Mouse (Mus musculus) stomach, embryonic 16.5 days (tissue): ENCODE results near the gene Clcc1. TPM values are rescaled to one million over a fixed set of nuclear protein-coding genes. Genes with fewer than 3 reads are reported as not detected.
A peak's percentile ranks its signal among the peaks of the same experiment; 100 is the strongest.

Experiments
- ATAC-seq: fragments of 200-750 bp; cut with Nextera tagmentation; 2 replicates; pipeline ENCODE4 v1.8.0; 2017; ENCODE audit warnings: moderate number of reproducible peaks, moderate TSS enrichment; ENCODE audit not compliant: insufficient read depth, low FRiP score
- H3K27ac ChIP-seq: fragments of 300-500 bp; sonication (generic); 2 replicates; pipeline ENCODE4 v1.5.1; 2014; ENCODE audit warnings: low read length
- H3K27me3 ChIP-seq: fragments of 300-500 bp; sonication (generic); 2 replicates; pipeline ENCODE4 v1.6.1; 2014; ENCODE audit warnings: low read length, control low read depth, mixed read lengths; ENCODE audit not compliant: control insufficient read depth, insufficient read depth
- H3K36me3 ChIP-seq: fragments of 300-500 bp; sonication (generic); 2 replicates; pipeline ENCODE4 v1.6.1; 2014; ENCODE audit warnings: low read length; ENCODE audit not compliant: control insufficient read depth, insufficient read depth
- H3K4me1 ChIP-seq: fragments of 300-500 bp; sonication (generic); 2 replicates; pipeline ENCODE4 v1.6.1; 2014; ENCODE audit warnings: low read length, control low read depth, mixed read lengths; ENCODE audit not compliant: control insufficient read depth, insufficient read depth
- H3K4me2 ChIP-seq: fragments of 300-500 bp; sonication (generic); 2 replicates; pipeline ENCODE4 v1.6.1; 2014; ENCODE audit warnings: low read depth, low read length, mixed read lengths
- H3K4me3 ChIP-seq: fragments of 300-500 bp; sonication (generic); replicated peaks from 2 replicates; pipeline ENCODE4 v1.5.1; 2014; ENCODE audit warnings: mild to moderate bottlenecking, low read length
- H3K9ac ChIP-seq: fragments of 300-500 bp; sonication (generic); 2 replicates; pipeline ENCODE4 v1.6.1; 2014; ENCODE audit warnings: low read length
- H3K9me3 ChIP-seq: fragments of 300-500 bp; sonication (generic); replicated peaks from 2 replicates; pipeline ENCODE4 v1.6.1; 2016; ENCODE audit warnings: low read length, control low read depth; ENCODE audit not compliant: control insufficient read depth
- WGBS: fragments of 180-500 bp; shearing (Covaris S2); extraction: QIAGEN DNeasy Blood & Tissue Kit; methylation state at CpG from one replicate; pipeline ENCODE4 v1.1.7; 2014; 5-methylcytosine and 5-hydroxymethylcytosine counted together
- polyA plus RNA-seq: library from polyadenylated mRNA; unstranded; fragments of >200 nt; fragmentation: Nextera tagmentation; extraction: Ambion mirVana; gene quantifications from 2 replicates; pipeline ENCODE4 v1.2.1, GENCODE M21; 2015

The Clcc1 gene
- polyA plus RNA-seq, 1 experiment from 2014 or later: 74.3 TPM

DNA sequence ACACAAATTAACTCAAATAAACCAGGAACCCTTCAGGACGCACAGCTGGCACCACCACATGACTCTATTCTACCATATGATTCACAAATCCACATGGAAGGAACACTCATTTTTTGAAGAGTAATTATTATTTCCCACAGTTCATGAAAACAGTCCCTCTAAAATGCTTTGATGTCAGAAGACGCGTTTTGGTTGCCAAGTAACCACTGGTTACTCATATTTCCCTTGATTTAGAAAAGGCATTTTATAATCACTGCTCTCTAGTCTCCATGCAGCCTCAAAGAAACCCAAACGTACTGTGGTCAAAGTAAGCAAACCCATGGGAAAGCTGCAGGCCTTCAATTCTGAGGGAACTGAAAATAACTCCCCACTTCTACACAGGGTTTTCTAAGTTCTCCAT, 36.3 kb downstream of the Clcc1 start:
- 61% methylated on average over 4 of the region's 4 CpGs for WGBS
- Histone ChIP-seq H3K9me3 (no peaks in the 10 kb centered on the region), H3K27me3 (no peaks in the 10 kb centered on the region), H3K4me3 (no peak overlapping the region), H3K4me1 (no peaks in the 10 kb centered on the region), H3K36me3 (peaks cover 10% of the 10 kb centered on the region; the same call in 1 of the 2 replicates), H3K9ac (no peak overlapping the region), H3K4me2 (no peak overlapping the region), H3K27ac (no peak overlapping the region)
- ATAC-seq: no peak

DNA sequence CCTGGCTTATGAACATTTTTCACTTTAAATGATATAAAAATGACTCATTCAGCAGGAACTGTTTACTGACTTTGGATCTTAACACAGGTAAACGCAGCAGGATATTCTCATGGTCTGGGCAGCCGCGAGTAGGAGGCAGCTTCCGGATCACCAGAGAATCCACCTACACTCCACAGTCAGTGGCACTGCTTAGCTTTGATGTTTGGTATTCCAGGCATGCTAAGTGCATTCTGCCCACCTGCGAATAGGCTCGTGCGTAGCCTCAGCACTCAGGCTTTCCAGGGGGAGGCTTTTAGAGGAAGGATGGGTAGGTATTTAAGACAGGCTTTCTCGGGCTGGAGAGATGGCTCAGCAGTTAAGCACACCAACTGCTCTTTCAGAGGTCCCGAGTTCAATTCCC, 40.6 kb downstream of the Clcc1 start:
- no peak for ATAC-seq
- Histone ChIP-seq H3K27me3 (no peaks in the 10 kb centered on the region), H3K4me3 (no peak overlapping the region), H3K4me1 (no peaks in the 10 kb centered on the region), H3K9ac (no peak overlapping the region), H3K36me3 (peaks cover 19% of the 10 kb centered on the region; the same call in 1 of the 2 replicates), H3K4me2 (no peak overlapping the region), H3K9me3 (no peaks in the 10 kb centered on the region), H3K27ac (no peak overlapping the region)
- WGBS: 68% methylated on average over 9 of the region's 9 CpGs

DNA sequence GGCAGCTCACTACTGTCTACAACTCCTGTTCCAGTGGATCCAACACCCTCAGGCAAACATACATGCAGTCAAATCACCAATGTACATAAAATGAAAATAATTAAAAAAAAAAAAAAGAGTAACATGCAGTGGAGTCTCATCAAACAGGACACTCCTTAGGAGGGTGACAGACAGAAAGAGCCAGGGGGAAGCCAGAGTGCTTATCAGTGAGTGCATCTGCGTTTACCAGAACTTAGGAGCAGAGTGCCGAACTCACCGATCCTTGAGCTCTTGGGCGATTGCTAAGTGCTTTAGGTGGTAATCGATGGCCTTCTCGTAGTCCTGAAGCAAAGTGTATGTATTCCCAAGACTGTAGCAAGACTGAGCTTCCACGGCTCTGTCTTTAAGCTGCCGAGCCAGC, 44.9 kb downstream of the Clcc1 start:
- no peak overlapping the region for H3K4me2 ChIP-seq
- H3K9me3 ChIP-seq: no peaks in the 10 kb centered on the region
- no peak overlapping the region for H3K4me3 ChIP-seq
- no peaks in the 10 kb centered on the region for H3K27me3 ChIP-seq
- no peak overlapping the region for H3K27ac ChIP-seq
- ATAC-seq: no peak
- WGBS: 90% methylated on average over 8 of the region's 8 CpGs
- peaks cover 26% of the 10 kb centered on the region for H3K36me3 ChIP-seq
- H3K4me1 ChIP-seq: no peaks in the 10 kb centered on the region
- no peak overlapping the region for H3K9ac ChIP-seq

DNA sequence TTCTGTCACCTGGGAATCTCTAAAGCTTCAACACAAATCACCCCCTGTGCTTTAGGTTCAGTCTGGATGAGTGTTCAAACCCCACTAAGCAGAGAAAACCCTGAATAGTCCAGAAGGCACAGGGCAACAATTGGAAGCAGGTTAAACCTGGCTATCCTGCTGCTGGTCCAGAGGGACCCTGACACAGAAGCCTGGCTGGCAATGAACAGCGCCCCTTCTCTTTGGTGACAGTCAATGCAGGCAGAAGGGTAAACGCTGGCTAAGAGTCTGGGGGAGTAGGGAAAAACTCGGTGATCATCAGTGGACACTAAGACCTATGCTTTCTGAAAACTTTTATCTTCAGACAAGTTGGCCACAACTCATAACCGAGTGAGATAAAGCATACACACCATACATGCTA, 46.1 kb downstream of the Clcc1 start:
- H3K9me3 ChIP-seq: no peaks in the 10 kb centered on the region
- H3K36me3 ChIP-seq: peaks cover 26% of the 10 kb centered on the region

DNA sequence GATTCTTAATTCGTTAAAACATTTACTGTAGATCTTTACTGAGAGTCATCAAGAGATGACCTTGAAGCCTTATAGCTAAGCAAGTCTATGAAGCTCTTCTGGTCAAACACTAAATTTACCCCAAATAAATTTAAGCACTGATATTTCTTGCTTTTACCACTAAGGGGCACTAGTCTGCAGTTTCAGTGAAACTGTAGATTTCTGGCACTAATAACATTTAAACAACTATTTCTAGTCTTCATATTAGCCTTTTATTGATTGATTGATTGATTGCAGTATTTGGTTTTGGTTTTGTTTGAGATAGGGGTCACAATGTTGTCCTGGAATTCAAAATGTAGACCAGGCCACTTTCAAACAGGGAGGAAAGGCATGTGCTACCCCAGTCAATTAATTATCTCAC, 47.5 kb downstream of the Clcc1 start:
- WGBS: 76% methylated on average over 1 of the region's 1 CpGs
- H3K4me1 ChIP-seq: no peaks in the 10 kb centered on the region
- no peak overlapping the region for H3K4me2 ChIP-seq
- no peak overlapping the region for H3K4me3 ChIP-seq
- H3K9me3 ChIP-seq: no peaks in the 10 kb centered on the region
- H3K27ac ChIP-seq: no peak overlapping the region
- H3K36me3 ChIP-seq: peaks cover 21% of the 10 kb centered on the region
- H3K27me3 ChIP-seq: no peaks in the 10 kb centered on the region
- H3K9ac ChIP-seq: no peak overlapping the region
- no peak for ATAC-seq

More for the DNA sequence above, 46.1 kb downstream of the Clcc1 start:
- Histone ChIP-seq H3K27ac (no peak overlapping the region), H3K27me3 (no peaks in the 10 kb centered on the region), H3K4me3 (no peak overlapping the region), H3K4me1 (no peaks in the 10 kb centered on the region), H3K9ac (no peak overlapping the region), H3K4me2 (no peak overlapping the region)
- no peak for ATAC-seq
- WGBS: 87% methylated on average over 4 of the region's 4 CpGs

DNA sequence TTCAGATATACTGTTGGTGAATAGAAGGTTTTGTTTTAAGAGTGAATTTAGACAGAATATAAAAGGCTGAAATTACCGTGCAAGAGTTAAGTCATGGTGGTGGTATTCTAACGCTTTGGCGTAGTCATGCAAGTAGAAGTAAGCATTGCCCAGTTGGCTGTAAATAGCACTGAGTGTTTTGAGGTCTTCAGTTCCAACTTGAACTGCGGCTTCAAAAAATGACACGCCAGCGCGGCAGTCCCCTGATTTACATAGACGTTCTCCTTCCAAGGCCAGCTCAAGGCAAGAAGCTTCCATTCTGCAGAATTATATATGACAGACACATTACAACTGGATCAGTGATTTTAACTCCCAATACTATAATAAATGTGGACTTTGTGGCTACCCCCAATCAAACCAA, 49.1 kb downstream of the Clcc1 start:
- Histone ChIP-seq H3K4me1 (no peaks in the 10 kb centered on the region), H3K9ac (no peak overlapping the region), H3K4me2 (no peak overlapping the region), H3K27me3 (no peaks in the 10 kb centered on the region), H3K9me3 (no peaks in the 10 kb centered on the region), H3K4me3 (no peak overlapping the region), H3K27ac (no peak overlapping the region), H3K36me3 (peaks cover 16% of the 10 kb centered on the region)
- ATAC-seq: no peak
- 94% methylated on average over 8 of the region's 8 CpGs for WGBS

DNA sequence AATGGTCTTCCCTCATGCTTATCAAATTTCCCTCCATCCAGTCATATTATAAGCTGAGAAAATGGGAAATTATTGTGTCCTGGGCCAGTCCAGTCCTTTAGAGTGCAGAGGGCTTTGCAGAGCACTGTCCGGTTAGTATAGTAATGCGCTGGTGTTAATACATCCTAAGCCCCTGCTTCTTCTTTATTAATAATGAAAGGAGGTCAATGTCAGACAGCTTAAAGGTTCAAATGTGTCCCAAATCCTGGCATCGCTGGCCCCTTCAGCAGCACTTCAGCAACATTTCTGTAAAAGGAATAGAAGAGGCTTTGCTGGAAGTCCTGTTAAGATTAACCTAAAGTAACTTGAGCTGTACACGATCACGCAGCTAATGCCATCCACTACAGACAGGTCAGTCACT, 57.6 kb downstream of the Clcc1 start:
- Histone ChIP-seq H3K27ac (no peak overlapping the region), H3K4me3 (no peak overlapping the region), H3K9ac (no peak overlapping the region), H3K36me3 (0 out of 2 replicates have a peak, but pooled peaks cover 3% of the 10 kb centered on the region), H3K27me3 (no peaks in the 10 kb centered on the region), H3K4me1 (0 out of 2 replicates have a peak, but pooled peaks cover 4% of the 10 kb centered on the region), H3K9me3 (no peaks in the 10 kb centered on the region), H3K4me2 (no peak overlapping the region)
- no peak for ATAC-seq
- 89% methylated on average over 5 of the region's 5 CpGs for WGBS

DNA sequence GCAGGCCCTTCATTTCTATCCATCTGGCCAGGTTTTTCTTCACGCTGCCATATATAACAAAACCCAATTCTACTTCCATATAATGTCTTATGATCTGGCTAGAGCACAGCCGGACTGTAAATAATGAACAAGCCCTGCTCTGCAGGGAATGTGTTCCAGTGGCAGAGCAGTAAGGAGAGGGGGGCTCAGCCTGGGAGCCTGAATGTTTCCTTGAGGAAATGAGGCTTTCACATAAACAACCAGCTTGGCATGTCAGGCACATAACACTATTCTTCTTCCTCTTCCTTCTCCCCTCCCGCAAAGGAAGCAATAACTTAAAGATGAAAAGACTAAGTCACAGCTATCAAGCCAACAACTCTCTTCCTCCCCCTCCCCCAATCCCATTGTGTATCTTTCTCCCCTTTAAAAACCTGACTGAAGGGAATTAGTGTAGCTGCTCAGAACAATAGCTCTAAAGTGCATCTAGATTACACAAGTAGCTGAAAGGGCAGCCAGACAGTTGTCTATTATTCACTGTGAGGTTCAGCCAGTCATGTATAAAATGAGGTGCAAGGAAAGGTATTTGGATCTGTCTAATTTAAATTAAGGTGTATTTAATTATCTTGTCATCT, 59.5 kb downstream of the Clcc1 start:
- no peak overlapping the region for H3K9ac ChIP-seq
- H3K36me3 ChIP-seq: no peaks in the 10 kb centered on the region
- WGBS: 43% methylated on average over 3 of the region's 3 CpGs
- ATAC-seq: no peak
- H3K4me1 ChIP-seq: 0 out of 2 replicates have a peak, but pooled peaks cover 4% of the 10 kb centered on the region
- no peak overlapping the region for H3K4me2 ChIP-seq
- H3K4me3 ChIP-seq: no peak overlapping the region
- H3K27ac ChIP-seq: no peak overlapping the region
- H3K9me3 ChIP-seq: no peaks in the 10 kb centered on the region
- no peaks in the 10 kb centered on the region for H3K27me3 ChIP-seq

DNA sequence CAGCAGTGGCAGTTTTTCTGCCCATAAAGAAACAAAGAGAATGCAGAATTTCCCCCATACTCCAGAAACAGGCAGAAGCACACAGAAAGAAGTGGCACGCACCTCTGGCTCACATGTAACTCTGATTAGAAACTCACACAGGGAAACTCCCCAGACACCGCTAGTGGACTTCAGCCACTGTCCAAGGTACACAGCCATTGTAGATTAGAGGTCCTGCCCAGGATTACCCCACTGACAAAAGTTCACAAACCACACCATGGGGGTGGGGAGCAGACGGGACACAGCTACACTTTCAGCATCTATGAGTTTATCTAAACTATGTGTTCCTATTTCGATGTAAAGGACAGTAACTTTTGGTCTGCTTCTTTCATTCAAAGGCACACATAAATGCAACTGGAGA, 61.1 kb downstream of the Clcc1 start:
- H3K9me3 ChIP-seq: no peaks in the 10 kb centered on the region
- H3K36me3 ChIP-seq: no peaks in the 10 kb centered on the region
- H3K4me2 ChIP-seq: no peak overlapping the region
- H3K27me3 ChIP-seq: no peaks in the 10 kb centered on the region
- no peak overlapping the region for H3K9ac ChIP-seq
- ATAC-seq: peak; percentile 53; the same call in 1 of the 2 replicates
- no peak overlapping the region for H3K4me3 ChIP-seq
- H3K4me1 ChIP-seq: 0 out of 2 replicates have a peak, but pooled peaks cover 9% of the 10 kb centered on the region
- WGBS: 89% methylated on average over 4 of the region's 4 CpGs
- H3K27ac ChIP-seq: no peak overlapping the region
